Mouse (Mus musculus) kidney, embryonic 14.5 days (tissue): Measurements from ENCODE around the gene Ptchd3. TPM values are rescaled to one million over a fixed set of nuclear protein-coding genes. Genes with fewer than 3 reads are reported as not detected.

Experiments used
- ATAC-seq: fragments of 200-750 bp; cut with Nextera tagmentation; 2 replicates; pipeline ENCODE4 v1.8.0; 2017; ENCODE audit warnings: moderate number of reproducible peaks, mild to moderate bottlenecking, moderate TSS enrichment, moderate library complexity; ENCODE audit not compliant: low FRiP score, low TSS enrichment
- H3K27ac ChIP-seq: fragments of 300-500 bp; sonication (generic); 2 replicates; pipeline ENCODE4 v1.5.1; 2014; ENCODE audit warnings: low read depth, mild to moderate bottlenecking, low read length, moderate library complexity, mixed read lengths
- H3K27me3 ChIP-seq: fragments of 300-500 bp; sonication (generic); 2 replicates; pipeline ENCODE4 v1.6.1; 2014; ENCODE audit warnings: mild to moderate bottlenecking, low read length; ENCODE audit not compliant: control insufficient read depth, insufficient read depth
- H3K36me3 ChIP-seq: fragments of 300-500 bp; sonication (generic); 2 replicates; pipeline ENCODE4 v1.6.1; 2014; ENCODE audit warnings: low read length, mixed read lengths; ENCODE audit not compliant: control insufficient read depth, insufficient read depth
- H3K4me1 ChIP-seq: fragments of 300-500 bp; sonication (generic); 2 replicates; pipeline ENCODE4 v1.6.1; 2014; ENCODE audit warnings: low read length, mixed read lengths; ENCODE audit not compliant: control insufficient read depth, insufficient read depth
- H3K4me2 ChIP-seq: fragments of 300-500 bp; sonication (generic); replicated peaks from 2 replicates; pipeline ENCODE4 v1.6.1; 2014; ENCODE audit warnings: low read depth, mild to moderate bottlenecking, low read length
- H3K4me3 ChIP-seq: fragments of 300-500 bp; sonication (generic); 2 replicates; pipeline ENCODE4 v1.5.1; 2014; ENCODE audit warnings: mild to moderate bottlenecking, low read length
- H3K9ac ChIP-seq: fragments of 300-500 bp; sonication (generic); 2 replicates; pipeline ENCODE4 v1.6.1; 2014; ENCODE audit warnings: low read depth, mild to moderate bottlenecking, low read length, moderate library complexity
- H3K9me3 ChIP-seq: fragments of 300-500 bp; sonication (generic); 2 replicates; pipeline ENCODE4 v1.6.1; 2016; ENCODE audit warnings: low read length; ENCODE audit not compliant: control insufficient read depth
- WGBS: fragments of 180-500 bp; shearing (Covaris S2); extraction: QIAGEN DNeasy Blood & Tissue Kit; methylation state at CpG from one replicate; pipeline ENCODE4 v1.1.7; 2014; 5-methylcytosine and 5-hydroxymethylcytosine counted together
- polyA plus RNA-seq: library from polyadenylated mRNA; unstranded; fragments of >200 nt; fragmentation: Nextera tagmentation; extraction: Ambion mirVana; gene quantifications from 2 replicates; pipeline ENCODE4 v1.2.1, GENCODE M21; 2014

Gene Ptchd3
- 0.10 and 0.11 TPM in 2 replicates for polyA plus RNA-seq

DNA sequence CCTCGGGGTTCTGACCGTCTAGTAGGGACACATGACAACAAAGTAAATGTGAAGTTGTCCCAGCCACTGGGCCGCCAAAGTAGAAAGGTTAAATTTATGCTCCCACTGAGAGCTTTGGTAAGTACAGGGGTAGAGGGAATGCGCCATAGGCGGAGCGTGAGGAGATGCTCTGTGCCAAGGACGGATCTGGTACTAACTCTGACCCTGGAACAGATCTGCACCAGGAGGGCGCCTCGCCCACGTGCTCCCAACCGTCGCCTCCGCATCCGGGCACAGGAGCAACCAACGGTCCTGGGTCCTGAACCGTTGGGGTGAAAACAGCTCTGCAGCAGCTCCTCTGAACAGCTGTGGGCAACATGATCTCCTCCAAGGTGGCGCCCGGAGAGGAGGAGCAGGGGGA is at the start of gene Ptchd3:
Gene Ptchd3, plus strand, starts transcription at position 301 of the 400 bp plus-strand sequence.
- Histone ChIP-seq H3K4me3 (0 out of 2 replicates have a peak within 1 kb of the TSS, but pooled peaks have one; percentile 9), H3K9ac (no peak within 1 kb of the TSS), H3K9me3 (no peaks in the 10 kb centered on the region), H3K27me3 (no peaks in the 10 kb centered on the region), H3K27ac (no peak within 1 kb of the TSS), H3K36me3 (no peaks in the 10 kb centered on the region), H3K4me2 (no peak within 1 kb of the TSS; the same call in 1 of the 2 replicates), H3K4me1 (no peaks in the 10 kb centered on the region)
- 56% methylated on average over 18 of the region's 18 CpGs for WGBS
- ATAC-seq: no peak

- H3K4me2 ChIP-seq: no peak overlapping the region
- no peak overlapping the region for H3K9ac ChIP-seq
- H3K9me3 ChIP-seq: no peaks in the 10 kb centered on the region
- no peaks in the 10 kb centered on the region for H3K36me3 ChIP-seq
- no peak overlapping the region for H3K27ac ChIP-seq
- ATAC-seq: no peak
- H3K4me1 ChIP-seq: no peaks in the 10 kb centered on the region
- 94% methylated on average over 1 of the region's 1 CpGs for WGBS
- no peak overlapping the region for H3K4me3 ChIP-seq
- no peaks in the 10 kb centered on the region for H3K27me3 ChIP-seq
Measured at GRCm38 (mm10) chr11:121781831-121782230, 48.2 kb upstream of the Ptchd3 start.

DNA sequence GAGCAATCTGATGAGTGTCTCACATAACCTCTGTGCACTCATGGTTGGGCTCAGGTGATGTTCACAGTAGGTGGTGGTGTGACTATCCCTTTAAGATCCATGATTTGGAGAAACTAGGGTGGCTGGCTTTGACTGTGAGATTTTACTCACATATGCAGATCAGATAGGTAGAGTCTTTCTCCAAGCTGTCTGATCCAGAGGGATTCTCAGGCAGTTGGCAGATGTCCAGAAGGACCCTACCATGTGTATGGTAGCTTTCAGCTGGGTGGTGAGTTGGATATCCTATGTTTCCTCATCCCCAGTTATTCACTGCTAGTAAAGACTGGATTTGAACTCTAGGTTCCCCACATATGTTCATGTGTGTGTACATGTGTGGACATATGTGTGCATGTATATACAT is 42.6 kb upstream of the Ptchd3 start:
- Histone ChIP-seq H3K4me3 (no peak overlapping the region), H3K4me1 (no peaks in the 10 kb centered on the region), H3K4me2 (no peak overlapping the region), H3K27ac (no peak overlapping the region), H3K9me3 (no peaks in the 10 kb centered on the region), H3K36me3 (no peaks in the 10 kb centered on the region), H3K27me3 (no peaks in the 10 kb centered on the region), H3K9ac (no peak overlapping the region)
- ATAC-seq: no peak

DNA sequence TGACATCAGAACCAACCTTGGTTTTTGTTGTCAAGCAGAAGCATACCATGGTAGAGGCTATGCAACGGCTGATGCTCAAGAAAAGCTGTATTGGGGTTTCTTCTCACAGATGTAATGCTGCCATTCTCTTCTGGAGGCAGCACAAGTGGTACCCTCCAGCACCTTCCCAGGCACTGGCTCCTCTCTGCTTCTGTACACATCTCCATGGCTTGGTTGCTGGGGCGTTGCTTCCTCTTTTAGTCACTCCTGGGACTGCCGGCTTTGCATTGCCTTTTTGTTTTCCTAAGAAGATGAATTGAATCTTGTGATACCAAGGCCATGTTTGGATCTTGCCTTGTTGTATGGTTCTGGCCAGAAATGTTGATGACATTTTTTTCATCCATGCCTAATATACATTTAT is 40.5 kb upstream of the Ptchd3 start:
- no peak overlapping the region for H3K4me3 ChIP-seq
- H3K27me3 ChIP-seq: no peaks in the 10 kb centered on the region
- no peak for ATAC-seq
- no peak overlapping the region for H3K4me2 ChIP-seq
- no peak overlapping the region for H3K27ac ChIP-seq
- H3K9ac ChIP-seq: no peak overlapping the region
- no peaks in the 10 kb centered on the region for H3K9me3 ChIP-seq
- peaks cover 3% of the 10 kb centered on the region; the same call in 1 of the 2 replicates for H3K4me1 ChIP-seq
- WGBS: 78% methylated on average over 3 of the region's 3 CpGs
- H3K36me3 ChIP-seq: no peaks in the 10 kb centered on the region

GRCm38 (mm10) chr11:121790671-121791094 is 39.4 kb upstream of the Ptchd3 start:
- ATAC-seq: no peak
- Histone ChIP-seq H3K9me3 (no peaks in the 10 kb centered on the region), H3K4me1 (peaks cover 3% of the 10 kb centered on the region; the same call in 1 of the 2 replicates), H3K4me2 (no peak overlapping the region), H3K4me3 (no peak overlapping the region), H3K36me3 (no peaks in the 10 kb centered on the region), H3K9ac (no peak overlapping the region), H3K27ac (no peak overlapping the region), H3K27me3 (no peaks in the 10 kb centered on the region)
- 75% methylated on average over 2 of the region's 2 CpGs for WGBS

DNA sequence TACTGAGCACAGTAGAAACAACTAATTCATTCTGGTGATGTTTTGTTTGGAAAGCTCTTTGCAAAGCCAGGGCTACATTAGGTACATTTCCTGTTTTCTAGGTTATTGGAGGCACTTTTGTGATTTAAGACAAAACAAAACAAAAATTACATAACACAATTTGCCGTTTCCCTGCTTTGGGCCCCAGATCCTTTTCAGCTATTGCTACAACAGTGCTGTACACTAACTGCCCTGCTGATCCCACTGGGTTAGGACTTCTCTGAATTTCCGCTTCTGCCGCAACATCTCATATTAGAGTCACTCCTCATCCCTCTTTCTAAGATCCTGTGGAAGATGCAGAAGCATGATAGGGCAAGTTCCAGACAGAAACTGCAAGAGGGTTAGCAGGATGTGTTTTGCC is 38.6 kb upstream of the Ptchd3 start:
- H3K9me3 ChIP-seq: no peaks in the 10 kb centered on the region
- no peak overlapping the region for H3K9ac ChIP-seq
- H3K27ac ChIP-seq: no peak overlapping the region
- no peak for ATAC-seq
- H3K4me2 ChIP-seq: no peak overlapping the region
- H3K27me3 ChIP-seq: no peaks in the 10 kb centered on the region
- peaks cover 3% of the 10 kb centered on the region; the same call in 1 of the 2 replicates for H3K4me1 ChIP-seq
- 65% methylated on average over 3 of the region's 3 CpGs for WGBS
- no peak overlapping the region for H3K4me3 ChIP-seq
- no peaks in the 10 kb centered on the region for H3K36me3 ChIP-seq

GRCm38 (mm10) chr11:121791991-121792390 is 38.1 kb upstream of the Ptchd3 start:
- H3K9ac ChIP-seq: no peak overlapping the region
- no peaks in the 10 kb centered on the region for H3K9me3 ChIP-seq
- H3K4me3 ChIP-seq: no peak overlapping the region
- no peak overlapping the region for H3K27ac ChIP-seq
- WGBS: 41% methylated on average over 1 of the region's 1 CpGs
- ATAC-seq: no peak
- H3K27me3 ChIP-seq: no peaks in the 10 kb centered on the region
- H3K4me2 ChIP-seq: no peak overlapping the region
- peaks cover 3% of the 10 kb centered on the region; the same call in 1 of the 2 replicates for H3K4me1 ChIP-seq
- H3K36me3 ChIP-seq: no peaks in the 10 kb centered on the region

GRCm38 (mm10) chr11:121793530-121793929 is 36.5 kb upstream of the Ptchd3 start:
- Histone ChIP-seq H3K4me2 (no peak overlapping the region), H3K9ac (no peak overlapping the region), H3K9me3 (no peaks in the 10 kb centered on the region), H3K36me3 (no peaks in the 10 kb centered on the region), H3K27me3 (no peaks in the 10 kb centered on the region), H3K4me3 (no peak overlapping the region), H3K4me1 (peaks cover 3% of the 10 kb centered on the region; the same call in 1 of the 2 replicates), H3K27ac (no peak overlapping the region)
- ATAC-seq: no peak
- 92% methylated on average over 3 of the region's 3 CpGs for WGBS

DNA sequence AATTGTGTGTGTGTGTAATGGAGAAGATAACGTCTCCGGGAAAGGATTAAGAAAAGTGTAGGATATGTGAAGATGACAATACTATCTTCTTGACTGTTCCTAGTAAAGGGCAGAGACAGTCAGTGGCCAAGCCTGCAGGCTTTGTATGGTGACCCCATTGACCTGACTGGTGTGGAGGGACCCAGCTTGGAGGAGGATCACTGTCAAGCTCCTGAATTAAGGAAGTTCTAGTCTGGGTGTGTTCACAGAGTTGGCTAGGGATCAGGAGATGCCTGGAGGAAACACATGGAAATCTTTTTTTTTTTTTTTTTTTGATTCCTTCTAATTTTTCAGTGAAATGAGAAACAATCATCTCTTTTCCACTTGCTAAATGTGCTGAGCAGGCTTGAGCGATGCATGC is 35.9 kb upstream of the Ptchd3 start:
- H3K27me3 ChIP-seq: no peaks in the 10 kb centered on the region
- H3K4me3 ChIP-seq: no peak overlapping the region
- H3K9ac ChIP-seq: no peak overlapping the region
- H3K9me3 ChIP-seq: no peaks in the 10 kb centered on the region
- H3K36me3 ChIP-seq: no peaks in the 10 kb centered on the region
- no peak overlapping the region for H3K4me2 ChIP-seq
- H3K4me1 ChIP-seq: peaks cover 3% of the 10 kb centered on the region; the same call in 1 of the 2 replicates
- H3K27ac ChIP-seq: no peak overlapping the region; the same call in 1 of the 2 replicates
- no peak for ATAC-seq
- 81% methylated on average over 3 of the region's 3 CpGs for WGBS
